Mouse (Mus musculus) bone marrow, adult 2 months (tissue): ENCODE data around the gene Psmc3ip.

Experiments
- CTCF ChIP-seq: fragments of 200-500 bp; IDR thresholded peaks from 2 replicates; pipeline ENCODE4 v1.5.1; 2011; ENCODE audit warnings: low read length, control low read depth; ENCODE audit not compliant: control insufficient read depth, insufficient read depth
- POLR2A ChIP-seq: fragments of 200-500 bp; IDR thresholded peaks from 2 replicates; pipeline ENCODE4 v1.6.1; 2011; ENCODE audit warnings: low read depth, mild to moderate bottlenecking, control low read depth, low read length, borderline replicate concordance; ENCODE audit not compliant: control insufficient read depth

DNA sequence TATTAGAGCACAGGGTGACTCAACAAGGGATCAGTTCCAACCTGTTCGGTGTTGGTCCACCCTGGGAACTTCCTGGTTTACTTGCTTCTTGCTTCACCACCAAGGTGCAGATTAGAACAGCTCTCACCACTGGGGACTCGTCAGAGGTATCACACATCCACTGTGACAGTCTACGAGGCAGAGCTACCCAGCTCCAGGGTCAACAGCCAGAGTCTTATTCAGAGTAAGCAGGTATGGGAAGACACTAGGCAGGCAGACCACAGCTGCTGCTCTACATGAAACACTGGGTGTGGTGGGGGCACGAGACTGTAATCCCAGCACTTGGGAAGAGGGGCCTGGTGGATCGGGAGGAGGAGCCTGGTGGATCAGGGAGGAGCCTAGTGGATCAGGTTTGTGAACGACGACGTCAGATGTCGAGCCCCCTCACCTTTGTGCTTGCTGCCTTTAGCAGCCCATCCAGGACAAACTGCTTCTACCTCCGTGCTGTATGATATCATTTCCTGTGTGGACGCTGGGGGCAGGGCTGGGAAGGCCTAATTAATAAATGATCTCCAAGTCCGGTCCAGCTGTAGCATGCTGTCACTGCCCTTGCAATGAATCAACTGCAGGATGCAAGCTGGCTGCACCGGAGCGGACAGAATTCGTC lies 43.4 kb upstream of the Psmc3ip start:
- TF ChIP-seq POLR2A (no peak), CTCF (no peak)
